Comparison of ENCODE assay signal across 18 mouse cellular contexts in genomic region chr9:116162866-116163374, GRCm38 (mm10). TPM values are rescaled to one million over a fixed set of nuclear protein-coding genes. Genes with fewer than 3 reads are reported as not detected.
DNase-seq lines count a peak whose midpoint lies in the region.
"Had no signal": no experiment of that assay in that cellular context is flagged by ENCODE, and none has a peak within 500 bp of the region (broad histone marks: within the 10 kb centered on the region; RNA-seq: fewer than 3 reads in every experiment).

No protein-coding gene starts in this region.

- intact Hi-C loops in gastrocnemius, postnatal 36 days (cut with DNase I), result no loop called here

- DNase-seq in gastrocnemius, adult 18-20 months (ENCODE audit: low spot score), result peak; percentile 66
- no peak for DNase-seq in gastrocnemius, postnatal 36 days
- peak; percentile 91 for DNase-seq in heart, adult 11 months
- DNase-seq in heart, adult 8-10 months (ENCODE audit: low spot score), result no peak
- peak; percentile 60 for DNase-seq in brain, adult 2 months (ENCODE audit: low read depth, low spot score)
- peak; percentile 72 for DNase-seq in skeletal muscle tissue, adult 2 months (ENCODE audit: low read depth, low spot score)
- no peak for DNase-seq in urinary bladder, postnatal 14 days (ENCODE audit: low spot score)
- DNase-seq: adrenal gland, postnatal 10 days; adrenal gland, postnatal 36 days; B cell, adult 2 months; cerebellum, adult 11-12 months; cerebellum, adult 8-10 months; cerebellum, postnatal 10 days; cerebellum, postnatal 36 days; embryo, embryonic 11 days; heart, adult 18-20 months; heart, postnatal 14 days; heart, postnatal 4 days had no signal

RNA-seq across cellular contexts. Expression of gene Tgfbr2, which starts 12.2 kb away (rescaled TPM):
- 10 to 100 TPM; 14.7 to 20.2 TPM for total RNA-seq in gastrocnemius, adult 18-20 months (2021)
- total RNA-seq in gastrocnemius, postnatal 36 days (2021), result 10 to 100 TPM; 17.7 to 18.6 TPM
- total RNA-seq in heart, adult 8-10 months (2022), result 10 to 100 TPM; 33.5 to 39.3 (median 35.0) TPM

Comparison
In these comparisons a context has a peak if more than half of its experiments do, and no peak if none do; other contexts are left out.
1. DNase-seq: peak in gastrocnemius, adult 18-20 months (single experiment), heart, adult 11 months (single experiment), brain, adult 2 months (single experiment) and skeletal muscle tissue, adult 2 months (single experiment); none in gastrocnemius, postnatal 36 days (0 of 2), heart, adult 8-10 months (single experiment) and urinary bladder, postnatal 14 days (single experiment).